In genomic region chr19:44408223-44408545, GRCm38 (mm10) we compare ENCODE assay signal across 8 mouse cellular contexts. TPM values are rescaled to one million over a fixed set of nuclear protein-coding genes. Genes with fewer than 3 reads are reported as not detected.
DNase-seq lines count a peak whose midpoint lies in the region; ATAC-seq lines count a peak whose summit lies in the region.

No protein-coding gene starts in this region.

- WGBS in hindbrain, embryonic 13.5 days: under 1% methylated on average over 14 of the region's 14 CpGs

- peak overlapping the region; percentile 58 for H3K9ac ChIP-seq in hindbrain, embryonic 13.5 days

- H3K9me3 ChIP-seq in hindbrain, embryonic 13.5 days: no peaks in the 10 kb centered on the region

- DNase-seq in R1 (ENCODE audit: low read depth, low spot score): peak; percentile 95
- DNase-seq in cerebellum, adult 8-10 months: peak; percentile 59
- peak; percentile 68 for DNase-seq in forelimb bud, embryonic 11.5 days (ENCODE audit: low read depth, low spot score)
- DNase-seq in left cerebral cortex, adult 11 months (ENCODE audit: low spot score): peak; percentile 24
- DNase-seq in lung, postnatal 14 days: peak; percentile 70
- DNase-seq in retina, postnatal 1 day: peak; percentile 61
- DNase-seq in thymus, postnatal 10 days (ENCODE audit: low spot score in 2 of 2): no peak

- H3K4me1 ChIP-seq in hindbrain, embryonic 13.5 days (replicated peaks): peaks cover 28% of the 10 kb centered on the region

- H3K4me2 ChIP-seq in hindbrain, embryonic 13.5 days: peak overlapping the region; percentile 77

- H3K27ac ChIP-seq in hindbrain, embryonic 13.5 days: peak overlapping the region; percentile 69

- ATAC-seq in hindbrain, embryonic 13.5 days (ENCODE audit: low FRiP score): peak; percentile 81

- H3K36me3 ChIP-seq in hindbrain, embryonic 13.5 days: no peaks in the 10 kb centered on the region

- peak overlapping the region; percentile 53 for H3K4me3 ChIP-seq in hindbrain, embryonic 13.5 days

- 0 out of 2 replicates have a peak, but pooled peaks cover 5% of the 10 kb centered on the region for H3K27me3 ChIP-seq in hindbrain, embryonic 13.5 days

RNA-seq across cellular contexts. Expression of gene Scd1, which starts 0.5 kb away (rescaled TPM):
- polyA plus RNA-seq in hindbrain, embryonic 13.5 days (2015; fragmentation: Nextera tagmentation; extraction: Ambion mirVana): 4.2 and 4.4 TPM in 2 replicates

Comparison
In these comparisons a context has a peak if more than half of its experiments do, and no peak if none do; other contexts are left out.
1. DNase-seq: peak in R1 (single experiment), cerebellum, adult 8-10 months (single experiment), forelimb bud, embryonic 11.5 days (single experiment), left cerebral cortex, adult 11 months (single experiment), lung, postnatal 14 days (single experiment) and retina, postnatal 1 day (single experiment); none in thymus, postnatal 10 days (0 of 2).